Comparison of ENCODE assay signal across 8 mouse cellular contexts in genomic region chr9:58311191-58311910, GRCm38 (mm10). TPM values are rescaled to one million over a fixed set of nuclear protein-coding genes. Genes with fewer than 3 reads are reported as not detected.
DNase-seq lines count a peak whose midpoint lies in the region; ATAC-seq lines count a peak whose summit lies in the region.

No protein-coding gene starts in this region.

- peak; percentile 77 for DNase-seq in 3T3-L1 (ENCODE audit: low read depth, low spot score)
- peak; percentile 90 for DNase-seq in NIH3T3 (ENCODE audit: low read depth)
- DNase-seq in layer of hippocampus, postnatal 10 days (ENCODE audit: low spot score in 2 of 2), result no peak
- no peak for DNase-seq in thymus, postnatal 0 days (ENCODE audit: low spot score)
- no peak for DNase-seq in gastrocnemius, postnatal 14 days

- H3K4me1 ChIP-seq in heart, embryonic 16.5 days (ENCODE audit: control insufficient read depth, insufficient read depth, low read length), result peaks cover 49% of the 10 kb centered on the region
- peaks cover 96% of the 10 kb centered on the region for H3K4me1 ChIP-seq in limb, embryonic 15.5 days
- peaks cover 73% of the 10 kb centered on the region for H3K4me1 ChIP-seq in neural tube, embryonic 13.5 days (replicated peaks)

- H3K4me3 ChIP-seq in heart, embryonic 16.5 days (ENCODE audit: low read length), result peak overlapping the region; percentile 61
- H3K4me3 ChIP-seq in limb, embryonic 15.5 days, result peak overlapping the region; percentile 61
- peak overlapping the region; percentile 41 for H3K4me3 ChIP-seq in neural tube, embryonic 13.5 days

- H3K9ac ChIP-seq in heart, embryonic 16.5 days (ENCODE audit: low read length), result peak overlapping the region; percentile 76
- peak overlapping the region; percentile 74 for H3K9ac ChIP-seq in limb, embryonic 15.5 days
- H3K9ac ChIP-seq in neural tube, embryonic 13.5 days, result peak overlapping the region; percentile 65; the same call in 1 of the 2 replicates

- WGBS in heart, embryonic 16.5 days, result 57% methylated on average over 33 of the region's 33 CpGs
- WGBS in limb, embryonic 15.5 days, result 55% methylated on average over 33 of the region's 33 CpGs
- WGBS in neural tube, embryonic 13.5 days, result 59% methylated on average over 33 of the region's 33 CpGs

- intact Hi-C loops in gastrocnemius, postnatal 14 days (cut with DNase I; ENCODE audit: low total_unique reads), result no loop called here

- ATAC-seq in heart, embryonic 16.5 days (replicated peaks; ENCODE audit: extremely low read depth, insufficient read depth, low FRiP score), result no peak
- no peak for ATAC-seq in limb, embryonic 15.5 days (ENCODE audit: insufficient number of reproducible peaks, low FRiP score, low TSS enrichment, low read depth)
- no peak for ATAC-seq in neural tube, embryonic 13.5 days (ENCODE audit: low read depth)

- no peaks in the 10 kb centered on the region for H3K36me3 ChIP-seq in heart, embryonic 16.5 days (ENCODE audit: control insufficient read depth, insufficient read depth)
- no peaks in the 10 kb centered on the region for H3K36me3 ChIP-seq in limb, embryonic 15.5 days
- no peaks in the 10 kb centered on the region for H3K36me3 ChIP-seq in neural tube, embryonic 13.5 days

- H3K9me3 ChIP-seq in heart, embryonic 16.5 days (replicated peaks; ENCODE audit: control insufficient read depth, low read length), result no peaks in the 10 kb centered on the region
- no peaks in the 10 kb centered on the region for H3K9me3 ChIP-seq in limb, embryonic 15.5 days
- H3K9me3 ChIP-seq in neural tube, embryonic 13.5 days, result no peaks in the 10 kb centered on the region

- H3K4me2 ChIP-seq in heart, embryonic 16.5 days (ENCODE audit: low read depth, low read length), result peak overlapping the region; percentile 83
- peak overlapping the region; percentile 83 for H3K4me2 ChIP-seq in limb, embryonic 15.5 days
- H3K4me2 ChIP-seq in neural tube, embryonic 13.5 days, result peak overlapping the region; percentile 62

- H3K27me3 ChIP-seq in heart, embryonic 16.5 days (ENCODE audit: control insufficient read depth, insufficient read depth, low read length), result peaks cover 8% of the 10 kb centered on the region
- H3K27me3 ChIP-seq in limb, embryonic 15.5 days, result peaks cover 4% of the 10 kb centered on the region; the same call in 1 of the 2 replicates
- H3K27me3 ChIP-seq in neural tube, embryonic 13.5 days, result peaks cover 40% of the 10 kb centered on the region

- H3K27ac ChIP-seq in heart, embryonic 16.5 days (ENCODE audit: low read length), result peak overlapping the region; percentile 57
- peak overlapping the region; percentile 95 for H3K27ac ChIP-seq in limb, embryonic 15.5 days
- H3K27ac ChIP-seq in neural tube, embryonic 13.5 days (replicated peaks), result no peak overlapping the region

RNA-seq across cellular contexts. Expression of gene Loxl1, which starts 1.6 kb away (rescaled TPM):
- 47.0 and 48.6 TPM in 2 replicates for polyA plus RNA-seq in heart, embryonic 16.5 days (2015; fragmentation: Nextera tagmentation; extraction: Ambion mirVana)
- 92.6 and 110 TPM in 2 replicates for polyA plus RNA-seq in limb, embryonic 15.5 days (2015; fragmentation: Nextera tagmentation; extraction: Ambion mirVana)
- polyA plus RNA-seq in neural tube, embryonic 13.5 days (2015; fragmentation: Nextera tagmentation; extraction: Ambion mirVana), result 9.1 and 10.9 TPM in 2 replicates
- 1 to 10 TPM; 5.0 to 5.7 TPM for total RNA-seq in layer of hippocampus, postnatal 10 days (2021)
- polyA plus RNA-seq in thymus, postnatal 0 days (2015; fragmentation: Nextera tagmentation; extraction: Ambion mirVana), result 4.3 and 4.7 TPM in 2 replicates
- 10 to 100 TPM; 29.2 to 46.7 TPM for total RNA-seq in gastrocnemius, postnatal 14 days (2021)

RNA-seq across cellular contexts. Expression of gene Stoml1, which starts 58.4 kb away (rescaled TPM):
- polyA plus RNA-seq in heart, embryonic 16.5 days (2015; fragmentation: Nextera tagmentation; extraction: Ambion mirVana), result 28.2 and 28.3 TPM in 2 replicates
- 34.2 and 35.5 TPM in 2 replicates for polyA plus RNA-seq in limb, embryonic 15.5 days (2015; fragmentation: Nextera tagmentation; extraction: Ambion mirVana)
- 86.0 and 107 TPM in 2 replicates for polyA plus RNA-seq in neural tube, embryonic 13.5 days (2015; fragmentation: Nextera tagmentation; extraction: Ambion mirVana)
- 10 to 100 TPM; 77.5 to 80.5 TPM for total RNA-seq in layer of hippocampus, postnatal 10 days (2021)
- polyA plus RNA-seq in thymus, postnatal 0 days (2015; fragmentation: Nextera tagmentation; extraction: Ambion mirVana), result 48.3 and 55.1 TPM in 2 replicates
- total RNA-seq in gastrocnemius, postnatal 14 days (2021), result 1 to 10 TPM; 7.0 to 8.7 TPM

RNA-seq across cellular contexts. Expression of gene Tbc1d21, which starts 58.9 kb away (rescaled TPM):
- polyA plus RNA-seq in heart, embryonic 16.5 days (2015; fragmentation: Nextera tagmentation; extraction: Ambion mirVana), result not detected in 2 replicates
- polyA plus RNA-seq in limb, embryonic 15.5 days (2015; fragmentation: Nextera tagmentation; extraction: Ambion mirVana), result not detected in 2 replicates
- not detected in 2 replicates for polyA plus RNA-seq in neural tube, embryonic 13.5 days (2015; fragmentation: Nextera tagmentation; extraction: Ambion mirVana)
- total RNA-seq in layer of hippocampus, postnatal 10 days (2021), result not detected
- polyA plus RNA-seq in thymus, postnatal 0 days (2015; fragmentation: Nextera tagmentation; extraction: Ambion mirVana), result not detected in 2 replicates
- not detected for total RNA-seq in gastrocnemius, postnatal 14 days (2021)

Comparison
In these comparisons a context has a peak if more than half of its experiments do, and no peak if none do; other contexts are left out.
1. DNase-seq: peak in 3T3-L1 (single experiment) and NIH3T3 (single experiment); none in layer of hippocampus, postnatal 10 days (0 of 2), thymus, postnatal 0 days (single experiment) and gastrocnemius, postnatal 14 days (single experiment).
2. Peak in every context shown above with its lines, with median percentiles within 50 percentile points of each other: H3K4me2 ChIP-seq, H3K4me3 ChIP-seq and H3K9ac ChIP-seq.